Mouse (Mus musculus): ENCODE measurements at regions not wholly inside any gene's neighbourhood (a gene's known extent, or its start where the extent isn't known, plus 50 kb on each side); places are given as distances from the start of the nearest gene placed in this dataset.
A peak's percentile ranks its signal among the peaks of the same experiment; 100 is the strongest.

DNA sequence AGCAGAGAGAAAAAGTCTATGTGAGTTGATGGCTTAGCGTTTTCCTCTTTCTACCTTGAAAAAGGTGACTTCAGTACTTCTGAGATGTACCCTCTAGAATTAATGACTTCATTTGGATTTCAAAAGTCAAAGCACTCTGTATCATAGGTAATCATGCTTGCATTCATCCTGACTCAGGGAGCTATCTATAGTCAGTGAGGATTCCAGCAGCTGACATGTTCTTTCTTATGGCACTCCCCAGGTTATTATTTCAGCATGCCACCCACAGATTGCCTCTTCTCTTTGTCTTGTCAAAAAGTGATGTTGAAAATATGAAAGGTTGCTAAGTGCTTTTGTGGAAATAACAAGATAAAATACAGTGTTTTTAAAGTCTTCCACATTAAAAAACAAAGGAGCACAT lies 540.0 kb upstream of the Frg1 start:
- Histone ChIP-seq H3K27ac (ENCODE audit: low read depth, low read length) (no peak overlapping the region), H3K27me3 (ENCODE audit: control insufficient read depth, insufficient read depth, low read length) (no peaks in the 10 kb centered on the region), H3K9ac (ENCODE audit: low read length) (no peak overlapping the region), H3K36me3 (ENCODE audit: control insufficient read depth, insufficient read depth, low read length) (no peaks in the 10 kb centered on the region), H3K9me3 (ENCODE audit: control insufficient read depth, low read length) (no peaks in the 10 kb centered on the region), H3K4me1 (ENCODE audit: control insufficient read depth, insufficient read depth, low read length) (no peaks in the 10 kb centered on the region), H3K4me2 (no peak overlapping the region), H3K4me3 (ENCODE audit: low read depth, low read length) (no peak overlapping the region)
- DNase-seq (ENCODE audit: low spot score, missing footprints) (no peak), ATAC-seq (ENCODE audit: low FRiP score) (no peak)
- WGBS: 79% methylated on average over 1 of the region's 1 CpGs

DNA sequence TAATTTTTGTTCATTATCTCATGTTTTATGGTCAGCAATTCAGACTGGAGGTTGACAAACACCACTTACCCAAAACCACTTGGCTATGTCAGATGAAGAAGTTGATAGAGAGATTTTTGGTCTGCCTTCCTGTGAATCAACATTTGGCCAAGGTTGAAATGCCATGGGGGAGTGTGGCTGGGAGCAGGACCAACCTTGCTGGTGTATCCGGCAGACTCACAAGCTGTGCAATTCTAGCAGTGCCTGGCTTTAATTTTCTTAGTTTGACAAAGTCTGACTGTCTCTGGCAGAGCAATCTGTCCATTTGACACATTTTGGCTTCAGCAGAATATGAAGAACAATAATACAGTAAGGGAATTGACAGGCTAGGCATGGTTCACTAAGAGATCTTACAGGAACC lies 533.9 kb upstream of the Frg1 start:
- Histone ChIP-seq H3K36me3 (ENCODE audit: control insufficient read depth, insufficient read depth, low read length) (no peaks in the 10 kb centered on the region), H3K4me2 (no peak overlapping the region), H3K9me3 (ENCODE audit: control insufficient read depth, low read length) (no peaks in the 10 kb centered on the region), H3K9ac (ENCODE audit: low read length) (no peak overlapping the region), H3K27ac (ENCODE audit: low read depth, low read length) (no peak overlapping the region), H3K4me3 (ENCODE audit: low read depth, low read length) (no peak overlapping the region), H3K4me1 (ENCODE audit: control insufficient read depth, insufficient read depth, low read length) (no peaks in the 10 kb centered on the region), H3K27me3 (ENCODE audit: control insufficient read depth, insufficient read depth, low read length) (no peaks in the 10 kb centered on the region)
- no peak for ATAC-seq (ENCODE audit: low FRiP score)
- no peak for DNase-seq (ENCODE audit: low spot score, missing footprints)
- WGBS: 84% methylated on average over 1 of the region's 1 CpGs

DNA sequence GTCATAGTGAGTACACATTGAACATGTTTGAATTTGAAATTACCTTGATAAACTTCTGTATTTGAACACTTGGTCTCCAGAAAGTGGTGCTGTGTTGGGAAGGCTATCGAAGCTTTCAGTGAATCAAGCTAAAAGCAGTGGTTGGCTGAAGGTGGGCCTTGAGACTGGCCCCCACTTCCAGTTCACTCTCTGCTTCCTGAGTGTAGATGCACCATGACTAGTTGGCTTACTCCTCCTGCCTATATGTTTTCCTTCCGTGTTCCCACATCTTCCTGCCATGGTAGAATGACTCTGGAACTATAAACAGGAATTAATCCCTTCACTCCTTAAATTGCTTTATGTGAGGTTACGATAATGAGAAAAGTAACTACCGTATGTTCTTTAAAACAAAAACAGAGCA lies 522.4 kb upstream of the Frg1 start:
- Histone ChIP-seq H3K9ac (ENCODE audit: low read length) (no peak overlapping the region), H3K27me3 (ENCODE audit: control insufficient read depth, insufficient read depth, low read length) (no peaks in the 10 kb centered on the region), H3K27ac (ENCODE audit: low read depth, low read length) (no peak overlapping the region), H3K9me3 (ENCODE audit: control insufficient read depth, low read length) (no peaks in the 10 kb centered on the region), H3K4me2 (no peak overlapping the region), H3K4me3 (ENCODE audit: low read depth, low read length) (no peak overlapping the region), H3K36me3 (ENCODE audit: control insufficient read depth, insufficient read depth, low read length) (no peaks in the 10 kb centered on the region), H3K4me1 (ENCODE audit: control insufficient read depth, insufficient read depth, low read length) (no peaks in the 10 kb centered on the region)
- DNase-seq (ENCODE audit: low spot score, missing footprints) (no peak), ATAC-seq (ENCODE audit: low FRiP score) (no peak)
- 90% methylated on average over 4 of the region's 4 CpGs for WGBS

DNA sequence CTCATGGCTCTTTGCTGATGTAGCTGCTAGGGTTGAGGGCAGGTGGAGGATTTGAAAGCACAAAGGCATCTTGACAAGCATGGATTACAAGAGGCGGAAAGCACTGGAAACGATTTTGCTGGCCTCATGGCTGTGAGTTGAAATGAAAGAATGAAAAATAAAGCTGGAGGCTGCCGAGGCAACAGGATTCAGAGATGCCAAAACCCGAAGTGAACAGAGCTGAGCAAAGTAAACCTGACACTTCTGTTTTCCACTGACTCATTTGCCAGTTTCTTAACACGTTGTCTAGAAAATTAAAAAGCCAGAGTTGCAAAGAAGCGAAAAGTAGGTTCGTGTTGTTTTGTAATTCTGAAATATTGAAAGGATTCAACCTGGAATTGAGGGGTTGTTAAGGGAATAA lies 504.2 kb upstream of the Frg1 start:
- 82% methylated on average over 7 of the region's 7 CpGs for WGBS

DNA sequence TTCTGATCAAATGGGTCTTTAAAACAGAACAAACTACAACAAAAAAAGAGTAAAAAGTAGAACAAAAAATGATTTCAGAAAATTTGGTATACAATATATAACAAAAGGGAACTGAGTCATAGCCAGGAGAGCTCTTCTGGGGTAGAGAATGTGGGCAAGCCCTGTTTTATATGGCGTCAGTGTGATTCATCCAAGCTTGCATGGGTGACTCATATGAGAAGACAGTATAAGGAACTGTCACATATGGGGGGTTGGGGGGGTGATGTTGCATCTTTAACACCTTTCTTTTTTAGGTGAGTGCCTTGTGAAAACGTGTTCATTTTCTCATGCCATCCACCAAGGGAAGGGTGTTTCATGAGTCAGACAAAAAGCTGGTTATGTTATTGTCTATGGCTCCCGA lies 503.7 kb upstream of the Frg1 start:
- WGBS: 91% methylated on average over 3 of the region's 3 CpGs
- DNase-seq (ENCODE audit: low spot score, missing footprints): no peak
- Histone ChIP-seq H3K27me3 (ENCODE audit: control insufficient read depth, insufficient read depth, low read length) (no peaks in the 10 kb centered on the region), H3K4me3 (ENCODE audit: low read depth, low read length) (no peak overlapping the region), H3K4me2 (no peak overlapping the region), H3K27ac (ENCODE audit: low read depth, low read length) (no peak overlapping the region), H3K4me1 (ENCODE audit: control insufficient read depth, insufficient read depth, low read length) (no peaks in the 10 kb centered on the region), H3K36me3 (ENCODE audit: control insufficient read depth, insufficient read depth, low read length) (no peaks in the 10 kb centered on the region), H3K9ac (ENCODE audit: low read length) (no peak overlapping the region), H3K9me3 (ENCODE audit: control insufficient read depth, low read length) (no peaks in the 10 kb centered on the region)
- ATAC-seq (ENCODE audit: low FRiP score): no peak

More for the DNA sequence above, 504.2 kb upstream of the Frg1 start:
- ATAC-seq (ENCODE audit: low FRiP score): no peak
- Histone ChIP-seq H3K9me3 (ENCODE audit: control insufficient read depth, low read length) (no peaks in the 10 kb centered on the region), H3K4me1 (ENCODE audit: control insufficient read depth, insufficient read depth, low read length) (no peaks in the 10 kb centered on the region), H3K27ac (ENCODE audit: low read depth, low read length) (no peak overlapping the region), H3K36me3 (ENCODE audit: control insufficient read depth, insufficient read depth, low read length) (no peaks in the 10 kb centered on the region), H3K4me3 (ENCODE audit: low read depth, low read length) (no peak overlapping the region), H3K4me2 (no peak overlapping the region), H3K9ac (ENCODE audit: low read length) (no peak overlapping the region), H3K27me3 (ENCODE audit: control insufficient read depth, insufficient read depth, low read length) (no peaks in the 10 kb centered on the region)
- no peak for DNase-seq (ENCODE audit: low spot score, missing footprints)

DNA sequence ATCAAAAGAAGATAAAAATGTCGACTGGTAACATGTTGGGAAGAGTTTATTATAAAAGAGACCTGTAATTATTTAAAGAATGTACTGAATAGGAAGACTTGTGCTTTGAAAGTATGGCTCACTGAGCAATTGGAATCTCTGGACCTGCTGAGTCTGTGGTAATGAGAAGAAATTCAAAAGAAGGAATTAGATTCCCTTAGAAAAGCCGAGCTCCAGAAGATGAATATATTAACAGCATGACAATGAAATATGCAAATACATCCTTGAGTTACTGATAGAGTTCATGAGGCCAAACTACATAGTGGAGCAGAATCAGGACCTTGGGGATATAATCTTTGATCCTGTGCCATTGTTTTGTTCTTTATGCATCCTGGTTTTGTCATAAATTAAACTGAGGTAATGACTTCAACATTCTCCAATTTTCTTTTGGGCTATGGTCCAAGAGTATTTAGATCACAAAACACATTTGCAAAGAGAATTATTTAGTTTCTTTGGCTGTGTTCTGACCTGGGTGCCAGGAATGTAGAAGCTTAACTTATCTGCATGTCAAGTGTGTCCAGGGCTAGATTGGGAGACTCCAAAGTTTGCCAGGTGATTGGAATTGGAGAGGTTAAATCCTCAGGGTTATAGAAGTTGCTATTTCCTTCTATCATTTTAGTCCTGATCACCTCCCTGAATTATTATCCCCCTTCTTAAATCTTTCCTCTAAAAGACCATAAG lies 461.3 kb upstream of the Frg1 start:
- H3K27ac ChIP-seq (ENCODE audit: low read depth, low read length): no peak overlapping the region
- no peaks in the 10 kb centered on the region for H3K4me1 ChIP-seq (ENCODE audit: control insufficient read depth, insufficient read depth, low read length)
- H3K4me2 ChIP-seq: no peak overlapping the region
- no peaks in the 10 kb centered on the region for H3K9me3 ChIP-seq (ENCODE audit: control insufficient read depth, low read length)
- H3K36me3 ChIP-seq (ENCODE audit: control insufficient read depth, insufficient read depth, low read length): no peaks in the 10 kb centered on the region
- ATAC-seq (ENCODE audit: low FRiP score): peak; percentile 87
- H3K27me3 ChIP-seq (ENCODE audit: control insufficient read depth, insufficient read depth, low read length): no peaks in the 10 kb centered on the region
- H3K9ac ChIP-seq (ENCODE audit: low read length): no peak overlapping the region
- peak; percentile 88 for DNase-seq (ENCODE audit: low spot score, missing footprints)
- WGBS: 14% methylated on average over 2 of the region's 2 CpGs
- no peak overlapping the region for H3K4me3 ChIP-seq (ENCODE audit: low read depth, low read length)

DNA sequence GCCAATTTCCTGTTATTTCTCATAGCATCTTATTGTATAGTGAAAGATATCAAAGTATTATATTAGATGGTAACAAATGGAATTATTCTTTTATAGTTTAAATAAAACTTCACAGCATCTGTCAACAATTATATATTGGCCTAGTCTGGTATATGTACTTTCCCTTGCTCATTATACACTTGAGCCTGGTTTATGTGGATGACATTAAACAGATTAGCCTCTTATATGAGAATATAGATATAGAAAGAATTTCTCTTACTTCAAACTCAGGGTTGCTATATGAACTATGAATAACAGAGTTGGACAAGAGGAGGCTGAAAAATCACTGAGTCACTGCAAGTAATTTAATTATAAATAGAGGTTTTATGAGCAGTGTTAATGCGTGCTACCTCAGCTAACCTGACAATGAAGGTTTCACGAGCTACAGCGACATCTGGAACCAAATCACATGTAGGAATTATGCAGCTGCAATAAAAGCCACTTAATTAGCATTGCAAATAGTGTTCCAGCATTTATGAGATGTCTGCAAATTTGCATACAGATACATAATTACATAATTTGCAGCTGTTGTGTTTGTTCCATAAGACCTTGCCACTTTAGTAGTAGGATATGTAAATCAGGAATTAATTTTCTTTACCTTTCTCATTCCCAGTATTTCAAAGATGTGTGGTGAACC lies 452.9 kb upstream of the Frg1 start:
- no peak for DNase-seq (ENCODE audit: low spot score, missing footprints)
- Histone ChIP-seq H3K4me3 (ENCODE audit: low read depth, low read length) (no peak overlapping the region), H3K4me2 (no peak overlapping the region), H3K9me3 (ENCODE audit: control insufficient read depth, low read length) (no peaks in the 10 kb centered on the region), H3K27ac (ENCODE audit: low read depth, low read length) (no peak overlapping the region), H3K27me3 (ENCODE audit: control insufficient read depth, insufficient read depth, low read length) (no peaks in the 10 kb centered on the region), H3K4me1 (ENCODE audit: control insufficient read depth, insufficient read depth, low read length) (no peaks in the 10 kb centered on the region), H3K9ac (ENCODE audit: low read length) (no peak overlapping the region), H3K36me3 (ENCODE audit: control insufficient read depth, insufficient read depth, low read length) (no peaks in the 10 kb centered on the region)
- WGBS: 70% methylated on average over 3 of the region's 3 CpGs
- no peak for ATAC-seq (ENCODE audit: low FRiP score)

DNA sequence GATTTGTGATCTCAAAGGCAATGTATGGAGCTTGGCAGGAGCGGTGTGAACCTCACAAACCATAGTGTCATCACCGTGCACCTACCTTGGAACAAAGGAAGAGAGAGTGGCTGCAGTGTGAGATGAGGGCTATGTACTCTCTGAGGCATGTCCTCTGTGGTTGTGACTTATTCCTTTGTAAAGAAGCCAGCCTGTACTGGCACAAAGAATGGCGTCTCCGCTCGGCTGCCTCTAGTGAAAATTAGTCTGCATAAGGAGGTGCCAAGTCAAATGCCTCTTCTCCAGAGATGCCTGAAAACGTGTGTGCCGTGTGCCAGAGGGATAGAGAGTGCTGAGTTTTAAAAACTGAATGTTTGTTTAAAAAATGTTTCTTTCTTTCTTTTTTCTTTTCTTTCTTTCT lies 444.0 kb upstream of the Frg1 start:
- Histone ChIP-seq H3K4me2 (no peak overlapping the region), H3K9ac (ENCODE audit: low read length) (no peak overlapping the region), H3K9me3 (ENCODE audit: control insufficient read depth, low read length) (no peaks in the 10 kb centered on the region), H3K4me3 (ENCODE audit: low read depth, low read length) (no peak overlapping the region), H3K36me3 (ENCODE audit: control insufficient read depth, insufficient read depth, low read length) (no peaks in the 10 kb centered on the region), H3K27me3 (ENCODE audit: control insufficient read depth, insufficient read depth, low read length) (no peaks in the 10 kb centered on the region), H3K4me1 (ENCODE audit: control insufficient read depth, insufficient read depth, low read length) (no peaks in the 10 kb centered on the region), H3K27ac (ENCODE audit: low read depth, low read length) (no peak overlapping the region)
- WGBS: 77% methylated on average over 7 of the region's 7 CpGs
- no peak for DNase-seq (ENCODE audit: low spot score, missing footprints)
- ATAC-seq (ENCODE audit: low FRiP score): no peak

DNA sequence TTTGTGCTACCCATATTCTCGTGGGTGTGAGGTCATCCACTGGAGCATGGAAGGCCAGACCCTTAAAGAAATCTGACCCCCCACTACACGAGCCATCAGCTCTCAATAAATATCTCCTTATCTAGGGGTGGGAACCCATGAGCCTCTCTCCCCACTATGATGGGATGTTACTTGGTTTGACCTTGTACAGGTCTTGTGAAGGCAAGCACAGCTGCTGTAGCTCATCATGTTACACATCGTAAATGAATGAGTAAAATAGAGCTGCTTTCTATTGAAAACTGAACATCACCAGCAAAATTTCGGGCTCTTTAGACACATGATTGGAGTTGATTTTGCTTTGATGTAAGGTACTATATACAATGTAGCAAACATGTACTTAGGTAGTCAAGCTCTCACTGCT lies 414.8 kb upstream of the Frg1 start:
- no peaks in the 10 kb centered on the region for H3K9me3 ChIP-seq (ENCODE audit: control insufficient read depth, low read length)
- no peak overlapping the region for H3K9ac ChIP-seq (ENCODE audit: low read length)
- H3K36me3 ChIP-seq (ENCODE audit: control insufficient read depth, insufficient read depth, low read length): no peaks in the 10 kb centered on the region
- H3K4me2 ChIP-seq: no peak overlapping the region
- no peak for ATAC-seq (ENCODE audit: low FRiP score)
- H3K4me1 ChIP-seq (ENCODE audit: control insufficient read depth, insufficient read depth, low read length): no peaks in the 10 kb centered on the region
- no peak overlapping the region for H3K27ac ChIP-seq (ENCODE audit: low read depth, low read length)
- DNase-seq (ENCODE audit: low spot score, missing footprints): no peak
- H3K27me3 ChIP-seq (ENCODE audit: control insufficient read depth, insufficient read depth, low read length): no peaks in the 10 kb centered on the region
- 80% methylated on average over 4 of the region's 4 CpGs for WGBS
- no peak overlapping the region for H3K4me3 ChIP-seq (ENCODE audit: low read depth, low read length)

Data from midbrain, embryonic 11.5 days (tissue).